Mouse (Mus musculus) G1E (cell line): ENCODE results near the gene Tyro3. TPM values are rescaled to one million over a fixed set of nuclear protein-coding genes. Genes with fewer than 3 reads are reported as not detected.

Source experiments
- ATAC-seq: 2 replicates; pipeline ENCODE4 v1.8.0; 2016; ENCODE audit warnings: mild to moderate bottlenecking; ENCODE audit not compliant: insufficient number of reproducible peaks, poor library complexity, low FRiP score, severe bottlenecking; ENCODE audit errors: extremely low read depth
- DNase-seq: peaks from one replicate; pipeline ENCODE4 v3.0.0; 2012; ENCODE audit warnings: low spot score
- H3K27me3 ChIP-seq: 2 replicates; pipeline ENCODE4 v1.6.1; 2012; ENCODE audit warnings: mild to moderate bottlenecking, low read length, inconsistent platforms; ENCODE audit not compliant: insufficient read depth
- H3K36me3 ChIP-seq: replicated peaks from 2 replicates; pipeline ENCODE3; 2012; ENCODE audit warnings: mild to moderate bottlenecking, inconsistent platforms
- H3K4me1 ChIP-seq: 2 replicates; pipeline ENCODE4 v1.6.1; 2012; ENCODE audit warnings: low read depth, low read length, inconsistent platforms, mixed read lengths; ENCODE audit not compliant: insufficient read depth
- H3K4me3 ChIP-seq: 2 replicates; pipeline ENCODE4 v1.5.1; 2012; ENCODE audit warnings: low read depth, mild to moderate bottlenecking, inconsistent platforms, low read length, moderate library complexity, mixed read lengths
- H3K9me3 ChIP-seq: replicated peaks from 2 replicates; pipeline ENCODE4 v1.6.1; 2012; ENCODE audit warnings: inconsistent platforms
- CTCF ChIP-seq: IDR thresholded peaks from 2 replicates; pipeline ENCODE4 v1.5.1; 2012; ENCODE audit warnings: low read depth, low read length, inconsistent platforms, mixed read lengths
- GATA1 ChIP-seq: IDR thresholded peaks from 2 replicates; pipeline ENCODE4 v1.6.1; 2012; ENCODE audit warnings: borderline replicate concordance, low read length, inconsistent platforms, mixed read lengths
- GATA2 ChIP-seq: IDR thresholded peaks from 2 replicates; pipeline ENCODE4 v1.6.1; 2012; ENCODE audit warnings: low read depth, low read length, inconsistent platforms, borderline replicate concordance
- POLR2AphosphoS5 ChIP-seq: IDR thresholded peaks from 2 replicates; pipeline ENCODE4 v1.6.1; 2012; ENCODE audit warnings: low read depth, low read length, inconsistent platforms; ENCODE audit not compliant: insufficient replicate concordance
- TAL1 ChIP-seq: conservative IDR thresholded peaks from 2 replicates; pipeline ENCODE4 v1.6.1; 2012; ENCODE audit warnings: low read depth, low read length, inconsistent platforms, mixed read lengths
- polyA plus RNA-seq: library from polyadenylated mRNA; stranded (reverse); fragments of >175 nt; gene quantifications from 2 replicates; pipeline ENCODE4 v1.2.3, GENCODE M21; 2012
- total RNA-seq, 2 experiments: library from RNA; stranded (forward) in 1 of 2; stranded (reverse) in 1 of 2; fragments of 200-1000 nt in 1 of 2; fragments of >200 nt in 1 of 2; fragmentation: Nextera tagmentation in 1 of 2; gene quantifications; 2 replicates each; pipeline ENCODE4 v1.2.3; 2014 to 2017

The Tyro3 gene
- total and polyA plus RNA-seq, 3 experiments, result 0.42 to 1.1 TPM; not detected in 1

- Histone ChIP-seq H3K36me3 (peaks cover 17% of the 10 kb centered on the region), H3K4me3 (no peak within 1 kb of the TSS), H3K9me3 (no peaks in the 10 kb centered on the region; the same call in 1 of the 2 replicates), H3K4me1 (peaks cover 14% of the 10 kb centered on the region), H3K27me3 (peaks cover 39% of the 10 kb centered on the region)
- no peak for ATAC-seq
- TF ChIP-seq POLR2AphosphoS5 (no peak), CTCF (no peak), GATA1 (no peak), GATA2 (no peak), TAL1 (no peak)
- DNase-seq, result no peak
Measured at GRCm38 (mm10) chr2:119760251-119760650, 37.3 kb upstream of the Tyro3 start, which contains the start of gene Ltk. TSS of gene Ltk (minus strand) at chr2:119760431.

GRCm38 (mm10) chr2:119762276-119762675, 35.3 kb upstream of the Tyro3 start:
- H3K9me3 ChIP-seq, result no peaks in the 10 kb centered on the region; the same call in 1 of the 2 replicates
- TF ChIP-seq CTCF, result no peak
- TF ChIP-seq GATA1, result no peak
- no peak for TF ChIP-seq POLR2AphosphoS5
- no peak for TF ChIP-seq TAL1
- TF ChIP-seq GATA2, result no peak
- peaks cover 14% of the 10 kb centered on the region for H3K4me1 ChIP-seq
- DNase-seq, result no peak
- peaks cover 37% of the 10 kb centered on the region for H3K27me3 ChIP-seq
- H3K36me3 ChIP-seq, result peaks cover 30% of the 10 kb centered on the region
- ATAC-seq, result no peak
- H3K4me3 ChIP-seq, result no peak overlapping the region

- DNase-seq (no peak), ATAC-seq (no peak)
- Histone ChIP-seq H3K27me3 (peaks cover 20% of the 10 kb centered on the region), H3K4me1 (no peaks in the 10 kb centered on the region), H3K9me3 (no peaks in the 10 kb centered on the region), H3K4me3 (no peak overlapping the region), H3K36me3 (peaks cover 43% of the 10 kb centered on the region)
- TF ChIP-seq GATA2, result no peak
- TF ChIP-seq POLR2AphosphoS5, result no peak
- TF ChIP-seq GATA1, result no peak
- no peak for TF ChIP-seq CTCF
- no peak for TF ChIP-seq TAL1
Measured at GRCm38 (mm10) chr2:119763924-119764323, 33.6 kb upstream of the Tyro3 start.

GRCm38 (mm10) chr2:119767246-119767645, 30.3 kb upstream of the Tyro3 start:
- TF ChIP-seq CTCF (peak; percentile 34; the same call in 1 of the 2 replicates), GATA1 (no peak)
- Histone ChIP-seq H3K4me3 (no peak overlapping the region), H3K27me3 (no peaks in the 10 kb centered on the region; the same call in 1 of the 2 replicates), H3K9me3 (no peaks in the 10 kb centered on the region), H3K4me1 (peaks cover 2% of the 10 kb centered on the region; the same call in 1 of the 2 replicates), H3K36me3 (peaks cover 76% of the 10 kb centered on the region)
- ATAC-seq, result no peak
- no peak for DNase-seq

GRCm38 (mm10) chr2:119787206-119787883, 10.2 kb upstream of the Tyro3 start, which contains the start of gene Rpap1:
TSS of gene Rpap1 (minus strand) at chr2:119787537.
- Histone ChIP-seq H3K27me3 (no peaks in the 10 kb centered on the region), H3K4me1 (peaks cover 17% of the 10 kb centered on the region), H3K9me3 (no peaks in the 10 kb centered on the region), H3K36me3 (peaks cover 27% of the 10 kb centered on the region), H3K4me3 (peak within 1 kb of the TSS; percentile 70)
- ATAC-seq (peak; percentile 80), DNase-seq (peak; percentile 80)
- TF ChIP-seq TAL1 (no peak), GATA1 (no peak), POLR2AphosphoS5 (no peak), GATA2 (no peak), CTCF (no peak)

GRCm38 (mm10) chr2:119789996-119790395, 7.5 kb upstream of the Tyro3 start:
- Histone ChIP-seq H3K4me1 (peaks cover 15% of the 10 kb centered on the region), H3K9me3 (no peaks in the 10 kb centered on the region), H3K27me3 (peaks cover 5% of the 10 kb centered on the region; the same call in 1 of the 2 replicates), H3K36me3 (peaks cover 3% of the 10 kb centered on the region), H3K4me3 (no peak overlapping the region)
- ATAC-seq (no peak), DNase-seq (no peak)
- no peak for TF ChIP-seq GATA2
- no peak for TF ChIP-seq TAL1
- TF ChIP-seq GATA1, result no peak
- TF ChIP-seq CTCF, result no peak
- no peak for TF ChIP-seq POLR2AphosphoS5
